Mouse (Mus musculus): ENCODE measurements around the gene Ralgps1. TPM values are rescaled to one million over a fixed set of nuclear protein-coding genes. Genes with fewer than 3 reads are reported as not detected.

The Ralgps1 gene
- polyA plus RNA-seq, 1 experiment, result not detected

DNA sequence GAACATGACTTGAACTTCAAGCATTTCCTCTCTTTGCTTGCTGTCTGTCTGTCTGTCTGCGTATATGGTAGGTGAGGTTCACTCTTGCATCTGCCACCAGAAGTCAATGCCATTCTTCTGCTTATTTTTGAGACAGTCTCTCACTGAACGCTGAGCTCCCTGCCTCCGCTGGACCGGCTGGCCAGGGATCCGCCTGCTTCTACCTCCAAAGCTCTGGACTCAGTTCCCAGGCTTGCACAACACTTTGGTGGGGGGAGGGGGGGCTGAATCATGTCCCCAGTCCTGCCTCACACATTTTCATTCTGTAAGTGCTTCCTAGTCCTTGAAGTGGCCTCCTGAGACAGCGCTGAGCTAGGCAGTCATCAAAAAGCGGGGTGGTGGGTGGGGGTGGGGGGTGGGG lies 27.8 kb upstream of the Ralgps1 start:
- no peaks in the 10 kb centered on the region for H3K36me3 ChIP-seq (ENCODE audit: control insufficient read depth)
- TF ChIP-seq TAL1 (IDR thresholded peaks at IDR 0.05; ENCODE audit: low read length) (no peak), GATA1 (IDR thresholded peaks at IDR 0.05; ENCODE audit: low read length) (no peak)
- H3K4me3 ChIP-seq (replicated peaks), result no peak overlapping the region
- H3K27me3 ChIP-seq (ENCODE audit: control insufficient read depth), result no peaks in the 10 kb centered on the region
- no peaks in the 10 kb centered on the region for H3K9me3 ChIP-seq (ENCODE audit: control insufficient read depth, low read length)
- peaks cover 26% of the 10 kb centered on the region for H3K4me1 ChIP-seq (ENCODE audit: control insufficient read depth)

DNA sequence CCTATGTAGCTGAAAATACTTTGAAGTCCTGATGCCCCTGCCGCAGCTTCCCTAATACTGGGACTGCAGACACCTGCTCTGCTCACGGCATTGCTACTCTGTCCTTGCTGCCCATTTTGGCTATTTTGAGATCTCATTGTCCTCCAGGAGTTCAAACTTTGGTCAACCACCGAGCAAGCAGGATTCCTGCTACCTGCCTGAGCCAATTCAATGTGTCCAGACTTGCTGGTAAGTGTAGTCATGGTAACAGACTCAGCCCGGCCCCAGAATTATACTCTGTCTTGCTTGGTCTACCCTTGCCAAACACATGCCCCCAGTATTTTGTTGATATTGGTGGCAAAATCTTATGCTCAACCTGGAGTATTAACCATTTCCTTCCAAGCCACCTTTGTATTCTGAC lies 25.8 kb upstream of the Ralgps1 start:
- no peak overlapping the region for H3K4me3 ChIP-seq (replicated peaks)
- TF ChIP-seq GATA1 (IDR thresholded peaks at IDR 0.05; ENCODE audit: low read length) (no peak), TAL1 (IDR thresholded peaks at IDR 0.05; ENCODE audit: low read length) (no peak)

DNA sequence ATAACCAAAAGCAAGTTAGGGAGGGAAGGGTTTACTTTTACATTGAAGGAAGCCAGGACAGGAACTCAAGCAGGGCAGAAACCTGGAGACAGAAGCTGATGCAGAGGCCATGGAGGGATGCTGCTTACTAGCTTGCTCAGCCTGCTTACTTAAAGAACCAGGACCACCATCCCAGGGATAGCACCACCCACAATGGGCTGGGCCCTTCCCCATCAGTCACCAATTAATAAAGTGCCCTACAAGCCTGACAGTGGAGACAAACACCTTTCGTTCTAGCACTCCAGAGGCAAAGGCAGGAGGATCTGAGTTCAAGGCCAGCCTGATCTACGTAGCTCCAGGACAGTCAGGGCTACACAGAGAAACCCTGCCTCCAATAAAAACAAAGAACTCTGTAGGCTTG lies 23.8 kb upstream of the Ralgps1 start:
- H3K4me1 ChIP-seq (ENCODE audit: control insufficient read depth), result no peaks in the 10 kb centered on the region
- TF ChIP-seq TAL1 (IDR thresholded peaks at IDR 0.05; ENCODE audit: low read length) (no peak), GATA1 (IDR thresholded peaks at IDR 0.05; ENCODE audit: low read length) (no peak)

More for the DNA sequence above, 25.8 kb upstream of the Ralgps1 start:
- Histone ChIP-seq H3K36me3 (ENCODE audit: control insufficient read depth) (no peaks in the 10 kb centered on the region), H3K27me3 (ENCODE audit: control insufficient read depth) (no peaks in the 10 kb centered on the region), H3K4me1 (ENCODE audit: control insufficient read depth) (peaks cover 5% of the 10 kb centered on the region), H3K9me3 (ENCODE audit: control insufficient read depth, low read length) (no peaks in the 10 kb centered on the region)

DNA sequence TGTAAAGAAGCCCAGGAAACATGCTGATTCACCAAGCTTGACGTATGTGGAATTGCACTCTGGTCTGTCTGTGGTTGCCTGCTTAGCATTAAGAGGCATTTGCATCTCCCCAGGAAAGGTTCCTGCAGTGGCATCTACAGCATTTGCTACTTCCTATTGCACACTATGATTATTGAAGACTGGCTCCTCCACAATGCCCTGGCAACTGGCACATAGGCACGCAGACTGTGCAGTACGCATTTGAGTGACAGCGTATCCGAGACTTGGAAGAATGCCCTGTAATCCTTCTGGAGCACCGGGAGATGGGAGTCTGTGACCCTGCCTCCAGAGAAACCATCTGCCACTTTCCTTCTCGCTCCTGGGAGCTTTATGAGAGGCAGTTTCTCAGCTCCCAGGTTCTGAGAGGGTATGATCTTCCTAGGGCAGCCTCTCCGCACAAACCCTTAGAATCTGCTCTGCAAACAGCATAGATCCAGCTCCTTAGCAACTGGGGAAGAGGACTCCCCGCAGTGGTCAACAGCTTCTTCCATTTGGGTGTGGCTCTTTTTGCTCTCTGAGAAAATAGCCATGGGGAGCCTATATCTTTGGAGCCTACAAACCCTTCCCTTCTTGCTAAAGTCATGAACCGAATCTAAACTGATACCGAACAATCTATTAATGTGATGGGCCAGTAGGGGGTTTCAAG lies 22.8 kb upstream of the Ralgps1 start:
- Histone ChIP-seq H3K36me3 (ENCODE audit: control insufficient read depth) (no peaks in the 10 kb centered on the region), H3K4me1 (ENCODE audit: control insufficient read depth) (no peaks in the 10 kb centered on the region), H3K27me3 (ENCODE audit: control insufficient read depth) (no peaks in the 10 kb centered on the region), H3K9me3 (ENCODE audit: control insufficient read depth, low read length) (no peaks in the 10 kb centered on the region), H3K4me3 (replicated peaks) (no peak overlapping the region)
- no peak for TF ChIP-seq GATA1 (IDR thresholded peaks at IDR 0.05; ENCODE audit: low read length)
- TF ChIP-seq TAL1 (IDR thresholded peaks at IDR 0.05; ENCODE audit: low read length), result no peak

More for the DNA sequence above, 23.8 kb upstream of the Ralgps1 start:
- H3K9me3 ChIP-seq (ENCODE audit: control insufficient read depth, low read length), result no peaks in the 10 kb centered on the region
- no peaks in the 10 kb centered on the region for H3K27me3 ChIP-seq (ENCODE audit: control insufficient read depth)
- no peaks in the 10 kb centered on the region for H3K36me3 ChIP-seq (ENCODE audit: control insufficient read depth)
- H3K4me3 ChIP-seq (replicated peaks), result no peak overlapping the region

DNA sequence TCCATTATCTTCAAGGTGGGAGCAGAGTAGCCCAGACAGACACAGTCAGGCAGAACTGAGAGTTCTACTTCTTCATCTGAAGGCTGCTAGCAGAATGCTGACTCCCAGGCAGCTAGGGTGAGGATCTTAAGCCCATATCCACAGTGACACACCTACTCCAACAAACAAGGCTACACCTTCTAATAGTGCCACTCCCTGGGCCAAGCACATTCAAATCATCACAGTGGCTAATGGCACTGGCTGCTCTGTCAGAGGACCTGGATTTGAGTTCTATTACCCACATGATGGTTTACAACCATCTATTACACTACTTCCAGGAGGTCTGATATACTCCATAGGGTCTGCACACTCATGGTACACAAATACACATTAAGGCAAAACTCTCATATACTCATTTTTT lies 21.7 kb upstream of the Ralgps1 start:
- Histone ChIP-seq H3K9me3 (ENCODE audit: control insufficient read depth, low read length) (no peaks in the 10 kb centered on the region), H3K36me3 (ENCODE audit: control insufficient read depth) (no peaks in the 10 kb centered on the region), H3K27me3 (ENCODE audit: control insufficient read depth) (no peaks in the 10 kb centered on the region), H3K4me1 (ENCODE audit: control insufficient read depth) (no peaks in the 10 kb centered on the region), H3K4me3 (replicated peaks) (no peak overlapping the region)
- no peak for TF ChIP-seq GATA1 (IDR thresholded peaks at IDR 0.05; ENCODE audit: low read length)

DNA sequence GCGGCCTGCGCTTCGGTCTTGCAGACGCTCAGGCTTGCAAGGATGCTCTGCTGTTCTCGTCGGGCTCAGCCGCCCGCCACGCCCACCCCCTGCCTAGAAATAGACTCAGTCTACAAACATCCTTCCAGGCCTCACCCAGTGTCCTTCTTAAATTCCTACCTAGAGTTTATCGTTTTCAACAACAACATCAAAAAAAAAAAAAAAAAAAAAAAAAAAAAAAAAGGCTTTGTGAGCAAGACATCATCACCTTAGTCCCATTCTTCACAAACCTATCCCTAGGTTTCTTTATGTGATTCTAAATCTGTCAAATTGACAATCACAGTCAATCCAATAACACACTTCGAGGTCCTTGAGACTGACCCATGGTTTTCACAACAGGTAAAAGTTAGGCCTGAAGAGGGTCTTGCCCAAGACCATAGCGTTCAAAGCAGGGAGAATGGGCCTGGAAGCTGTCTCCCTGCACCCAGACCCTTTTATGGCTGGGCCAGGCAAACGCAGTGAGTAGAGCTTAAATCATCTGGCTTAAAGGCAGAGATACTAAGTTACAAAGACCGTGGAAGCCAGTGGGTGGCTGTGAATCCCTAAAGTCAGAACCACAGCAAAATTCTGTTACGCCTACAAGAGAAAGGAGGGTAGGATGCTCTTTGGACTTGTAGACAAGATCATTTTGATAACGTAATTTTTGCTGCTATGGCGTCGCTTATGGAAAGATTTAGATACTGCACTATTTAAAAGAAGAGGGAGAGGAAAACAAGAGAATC lies 542 bp upstream of the Ralgps1 start:
- peaks cover 14% of the 10 kb centered on the region for H3K4me1 ChIP-seq (ENCODE audit: control insufficient read depth)
- TF ChIP-seq GATA1 (IDR thresholded peaks at IDR 0.05; ENCODE audit: low read length) (no peak), TAL1 (IDR thresholded peaks at IDR 0.05; ENCODE audit: low read length) (no peak)
- H3K4me3 ChIP-seq (replicated peaks), result peak overlapping the region; percentile 69
- no peaks in the 10 kb centered on the region for H3K36me3 ChIP-seq (ENCODE audit: control insufficient read depth)
- H3K9me3 ChIP-seq (ENCODE audit: control insufficient read depth, low read length), result no peaks in the 10 kb centered on the region
- H3K27me3 ChIP-seq (ENCODE audit: control insufficient read depth), result no peaks in the 10 kb centered on the region; the same call in 1 of the 2 replicates

DNA sequence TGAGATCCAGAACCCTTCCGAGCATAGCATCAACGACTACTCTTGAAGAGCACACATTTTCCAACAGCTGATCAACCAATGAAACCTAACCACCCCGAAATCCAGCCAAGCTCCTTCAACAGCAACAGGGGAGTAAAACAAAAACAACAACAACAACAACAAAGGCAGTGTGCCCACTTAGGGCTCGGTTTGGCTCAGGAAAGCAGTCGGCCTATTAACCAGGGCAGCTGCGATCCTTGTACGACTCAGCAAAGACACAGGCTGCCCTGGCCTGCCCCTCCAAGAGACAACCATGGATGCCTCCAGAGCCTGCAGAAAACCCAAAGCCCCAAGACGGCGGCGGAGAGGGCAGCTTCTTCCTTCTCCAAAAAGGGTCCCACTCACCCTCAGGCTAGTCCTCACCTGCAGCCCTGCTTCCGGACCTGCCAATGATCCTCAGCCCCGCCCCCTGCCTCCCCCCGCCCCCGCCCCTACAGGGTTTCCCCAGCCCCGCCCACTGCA lies 960 bp downstream of the Ralgps1 start:
- H3K9me3 ChIP-seq (ENCODE audit: control insufficient read depth, low read length), result no peaks in the 10 kb centered on the region
- TF ChIP-seq TAL1 (IDR thresholded peaks at IDR 0.05; ENCODE audit: low read length), result no peak
- TF ChIP-seq GATA1 (IDR thresholded peaks at IDR 0.05; ENCODE audit: low read length), result no peak
- peak overlapping the region; percentile 69 for H3K4me3 ChIP-seq (replicated peaks)
- no peaks in the 10 kb centered on the region; the same call in 1 of the 2 replicates for H3K27me3 ChIP-seq (ENCODE audit: control insufficient read depth)
- H3K36me3 ChIP-seq (ENCODE audit: control insufficient read depth), result no peaks in the 10 kb centered on the region
- H3K4me1 ChIP-seq (ENCODE audit: control insufficient read depth), result peaks cover 14% of the 10 kb centered on the region

DNA sequence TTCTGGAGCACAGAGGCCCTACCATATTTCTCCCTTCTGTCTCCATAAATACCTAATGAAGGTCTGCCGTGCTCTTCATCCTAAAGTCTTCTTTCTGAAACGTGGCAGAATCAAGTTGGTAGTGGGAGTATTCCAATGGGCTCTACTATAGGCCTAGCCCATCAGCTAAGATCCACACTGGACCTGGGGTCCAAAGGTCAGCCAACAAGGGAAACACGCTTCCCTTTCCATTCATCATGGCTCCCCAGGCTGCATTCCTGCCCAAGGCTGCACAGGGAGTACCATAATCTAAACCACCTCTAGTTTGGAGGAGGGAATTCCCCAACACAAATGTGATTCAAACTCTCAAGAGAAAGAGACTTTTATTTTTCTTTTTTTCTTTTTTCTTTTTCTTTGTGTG lies 1.8 kb downstream of the Ralgps1 start:
- H3K27me3 ChIP-seq (ENCODE audit: control insufficient read depth), result no peaks in the 10 kb centered on the region; the same call in 1 of the 2 replicates
- H3K4me3 ChIP-seq (replicated peaks), result no peak overlapping the region
- no peaks in the 10 kb centered on the region for H3K9me3 ChIP-seq (ENCODE audit: control insufficient read depth, low read length)
- TF ChIP-seq TAL1 (IDR thresholded peaks at IDR 0.05; ENCODE audit: low read length), result no peak
- TF ChIP-seq GATA1 (IDR thresholded peaks at IDR 0.05; ENCODE audit: low read length), result no peak
- H3K36me3 ChIP-seq (ENCODE audit: control insufficient read depth), result no peaks in the 10 kb centered on the region
- H3K4me1 ChIP-seq (ENCODE audit: control insufficient read depth), result peaks cover 14% of the 10 kb centered on the region

DNA sequence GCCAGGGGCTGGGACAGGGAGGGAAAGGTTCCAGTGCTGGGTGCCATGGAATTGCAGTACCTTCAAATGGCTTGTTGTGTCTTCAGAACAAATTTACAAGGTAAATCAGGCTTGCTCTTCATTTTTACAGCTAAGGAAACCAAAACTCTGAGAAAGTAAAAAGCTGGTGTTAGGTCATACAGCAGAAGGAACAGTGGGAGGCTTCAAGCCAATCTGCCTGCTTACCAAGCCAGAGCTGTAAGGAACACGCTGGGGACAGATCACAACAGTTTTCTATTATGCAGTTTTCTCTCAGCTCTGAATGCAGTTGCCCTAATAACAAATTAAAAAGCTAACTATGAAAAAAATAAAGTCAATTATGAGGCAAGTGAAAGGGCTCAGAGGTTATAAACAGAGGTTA lies 2.8 kb downstream of the Ralgps1 start:
- Histone ChIP-seq H3K9me3 (ENCODE audit: control insufficient read depth, low read length) (no peaks in the 10 kb centered on the region), H3K27me3 (ENCODE audit: control insufficient read depth) (no peaks in the 10 kb centered on the region; the same call in 1 of the 2 replicates), H3K4me3 (replicated peaks) (no peak overlapping the region), H3K4me1 (ENCODE audit: control insufficient read depth) (peaks cover 14% of the 10 kb centered on the region), H3K36me3 (ENCODE audit: control insufficient read depth) (no peaks in the 10 kb centered on the region)
- no peak for TF ChIP-seq GATA1 (IDR thresholded peaks at IDR 0.05; ENCODE audit: low read length)
- TF ChIP-seq TAL1 (IDR thresholded peaks at IDR 0.05; ENCODE audit: low read length), result no peak
